Mouse (Mus musculus) kidney, postnatal 0 days (tissue): ENCODE measurements around the gene Slamf7. TPM values are rescaled to one million over a fixed set of nuclear protein-coding genes. Genes with fewer than 3 reads are reported as not detected.

ENCODE experiments used
- ATAC-seq: fragments of 200-750 bp; cut with Nextera tagmentation; replicated peaks from 2 replicates; pipeline ENCODE4 v1.8.0; 2017; ENCODE audit warnings: low read depth, moderate number of reproducible peaks, moderate TSS enrichment, moderate library complexity; ENCODE audit not compliant: low FRiP score
- DNase-seq: peaks from one replicate; pipeline ENCODE4 v3.0.0-alpha.2; 2016; ENCODE audit warnings: low spot score
- H3K27ac ChIP-seq: fragments of 300-500 bp; sonication (generic); 2 replicates; pipeline ENCODE4 v1.5.1; 2014; ENCODE audit warnings: mild to moderate bottlenecking
- H3K27me3 ChIP-seq: fragments of 300-500 bp; sonication (generic); 2 replicates; pipeline ENCODE4 v1.6.1; 2014; ENCODE audit warnings: low read length, mixed read lengths; ENCODE audit not compliant: insufficient read depth
- H3K36me3 ChIP-seq: fragments of 300-500 bp; sonication (generic); 2 replicates; pipeline ENCODE4 v1.6.1; 2014; ENCODE audit warnings: low read length, mixed read lengths; ENCODE audit not compliant: insufficient read depth
- H3K4me1 ChIP-seq: fragments of 300-500 bp; sonication (generic); replicated peaks from 2 replicates; pipeline ENCODE4 v1.6.1; 2014; ENCODE audit warnings: antibody characterized with exemption, low read length, mixed read lengths; ENCODE audit not compliant: insufficient read depth
- H3K4me2 ChIP-seq: fragments of 300-500 bp; sonication (generic); 2 replicates; pipeline ENCODE4 v1.6.1; 2014; ENCODE audit warnings: mild to moderate bottlenecking, low read length, moderate library complexity, mixed read lengths
- H3K4me3 ChIP-seq: fragments of 300-500 bp; sonication (generic); replicated peaks from 2 replicates; pipeline ENCODE4 v1.5.1; 2014; ENCODE audit warnings: low read depth, low read length
- H3K9ac ChIP-seq: fragments of 300-500 bp; sonication (generic); 2 replicates; pipeline ENCODE4 v1.6.1; 2014; ENCODE audit warnings: low read depth, low read length
- H3K9me3 ChIP-seq: fragments of 300-500 bp; sonication (generic); replicated peaks from 2 replicates; pipeline ENCODE4 v1.6.1; 2016; ENCODE audit warnings: low read length, inconsistent platforms, mixed read lengths
- CTCF ChIP-seq: IDR thresholded peaks from 2 replicates; pipeline ENCODE4 v1.5.1; 2016; ENCODE audit warnings: antibody characterized with exemption, low read depth, mild to moderate bottlenecking, moderate library complexity
- WGBS: fragments of 180-500 bp; shearing (Covaris S2); extraction: QIAGEN DNeasy Blood & Tissue Kit; methylation state at CpG from one replicate; pipeline ENCODE4 v1.1.7; 2014; 5-methylcytosine and 5-hydroxymethylcytosine counted together
- polyA plus RNA-seq: library from polyadenylated mRNA; unstranded; fragments of >200 nt; fragmentation: Nextera tagmentation; extraction: Ambion mirVana; gene quantifications from 2 replicates; pipeline ENCODE4 v1.2.1, GENCODE M21; 2015

The Slamf7 gene
- polyA plus RNA-seq = not detected in 2 replicates

DNA sequence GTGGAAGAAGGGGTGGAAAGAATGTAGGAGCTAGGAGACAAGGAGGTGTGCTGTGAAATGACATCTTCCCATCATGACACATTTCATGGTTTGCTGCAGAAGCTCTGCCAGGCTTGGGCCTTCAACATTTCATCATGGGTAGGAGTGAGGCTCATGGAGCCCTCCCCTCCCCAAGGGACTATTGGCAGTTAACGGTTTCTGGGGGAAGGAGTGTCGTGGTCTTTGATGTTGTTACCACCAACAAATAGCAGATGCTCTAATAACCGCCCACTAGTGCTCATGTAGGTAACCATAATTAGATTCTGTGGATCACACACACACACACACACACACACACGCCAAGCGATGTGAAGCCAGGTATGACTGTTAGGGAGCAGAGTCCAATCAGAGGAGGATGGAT is at the start of gene Slamf7:
Gene Slamf7, minus strand, starts transcription at position 302 of the 400 bp plus-strand sequence.
- no peak for TF ChIP-seq CTCF
- WGBS = 81% methylated on average over 5 of the region's 5 CpGs
- no peaks in the 10 kb centered on the region for H3K36me3 ChIP-seq
- H3K4me3 ChIP-seq = no peak within 1 kb of the TSS
- H3K27me3 ChIP-seq = no peaks in the 10 kb centered on the region
- no peak for ATAC-seq
- no peaks in the 10 kb centered on the region for H3K9me3 ChIP-seq
- H3K9ac ChIP-seq = no peak within 1 kb of the TSS
- H3K4me2 ChIP-seq = no peak within 1 kb of the TSS
- H3K4me1 ChIP-seq = no peaks in the 10 kb centered on the region
- H3K27ac ChIP-seq = no peak within 1 kb of the TSS
- no peak for DNase-seq

DNA sequence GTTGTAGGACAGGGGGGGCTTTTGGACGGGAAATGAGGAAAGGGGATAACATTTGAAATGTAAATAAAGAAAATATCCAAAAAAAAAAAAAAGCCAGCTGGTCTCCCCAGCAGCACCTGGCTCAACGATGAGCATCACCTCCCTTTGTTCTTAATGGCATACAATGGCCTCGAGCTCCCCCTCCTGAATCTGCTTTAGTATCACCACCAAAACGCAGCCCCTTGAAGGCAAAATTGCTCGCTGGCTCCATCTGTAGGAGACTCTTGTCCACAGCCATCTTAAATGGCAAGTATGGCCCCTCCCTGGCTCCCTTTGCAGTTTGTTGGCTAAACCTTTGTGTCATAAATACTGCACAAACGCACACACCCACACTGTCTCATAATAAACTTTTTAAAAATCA is 46.1 kb upstream of the Slamf7 start:
- Histone ChIP-seq H3K4me2 (no peak overlapping the region), H3K9ac (no peak overlapping the region), H3K36me3 (no peaks in the 10 kb centered on the region), H3K27ac (no peak overlapping the region), H3K9me3 (no peaks in the 10 kb centered on the region), H3K4me3 (no peak overlapping the region), H3K4me1 (no peaks in the 10 kb centered on the region), H3K27me3 (no peaks in the 10 kb centered on the region)
- peak; percentile 69 for DNase-seq
- ATAC-seq = no peak
- TF ChIP-seq CTCF = peak; percentile 62
- WGBS = 21% methylated on average over 6 of the region's 6 CpGs

DNA sequence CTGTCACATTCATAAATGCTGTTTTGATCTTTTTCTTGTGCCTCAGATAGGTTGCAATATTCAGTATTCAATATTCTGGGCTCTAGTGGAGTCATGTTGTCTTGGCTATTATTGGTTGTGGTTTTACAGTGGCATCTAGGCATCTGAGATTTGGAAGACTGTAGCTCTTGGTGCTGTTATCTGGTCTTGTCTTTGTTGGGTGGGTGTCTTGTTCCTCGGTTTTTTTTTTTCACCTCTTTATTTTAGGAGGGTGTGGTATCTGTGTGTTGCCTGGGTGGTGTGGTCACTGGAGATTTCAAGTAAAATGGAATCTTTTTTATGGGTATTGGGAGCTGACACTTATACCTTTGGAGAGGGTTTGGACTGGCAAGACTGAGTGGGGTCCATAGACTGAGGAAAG is 41.1 kb upstream of the Slamf7 start:
- Histone ChIP-seq H3K27ac (no peak overlapping the region), H3K4me1 (no peaks in the 10 kb centered on the region), H3K4me2 (no peak overlapping the region), H3K9ac (no peak overlapping the region), H3K4me3 (no peak overlapping the region), H3K27me3 (no peaks in the 10 kb centered on the region), H3K36me3 (no peaks in the 10 kb centered on the region), H3K9me3 (no peaks in the 10 kb centered on the region)
- no peak for TF ChIP-seq CTCF
- DNase-seq (no peak), ATAC-seq (no peak)
- WGBS = 90% methylated on average over 1 of the region's 1 CpGs

DNA sequence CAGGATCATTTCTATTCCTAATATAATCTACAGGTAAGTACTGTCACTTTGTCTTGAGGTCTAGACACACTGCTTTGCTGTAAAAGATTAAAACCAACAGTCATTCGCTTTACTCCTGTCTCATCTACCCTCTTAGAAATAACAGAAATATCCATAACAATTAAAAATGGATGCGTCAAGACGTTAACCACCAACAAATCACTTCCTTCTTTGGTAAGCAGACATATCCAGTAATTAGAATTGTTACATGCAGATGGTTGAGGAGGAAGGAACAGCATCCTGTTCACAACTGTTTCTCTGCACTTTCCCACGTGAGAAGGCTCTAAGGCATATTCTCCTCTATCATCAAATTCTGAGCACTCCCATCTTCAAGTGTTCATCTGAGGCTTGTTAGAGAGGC is 34.5 kb upstream of the Slamf7 start:
- no peak for DNase-seq
- TF ChIP-seq CTCF = no peak
- Histone ChIP-seq H3K4me2 (no peak overlapping the region), H3K4me1 (no peaks in the 10 kb centered on the region), H3K9ac (no peak overlapping the region), H3K27ac (no peak overlapping the region), H3K4me3 (no peak overlapping the region), H3K9me3 (no peaks in the 10 kb centered on the region), H3K36me3 (no peaks in the 10 kb centered on the region), H3K27me3 (no peaks in the 10 kb centered on the region)
- WGBS = 74% methylated on average over 4 of the region's 4 CpGs
- ATAC-seq = no peak

DNA sequence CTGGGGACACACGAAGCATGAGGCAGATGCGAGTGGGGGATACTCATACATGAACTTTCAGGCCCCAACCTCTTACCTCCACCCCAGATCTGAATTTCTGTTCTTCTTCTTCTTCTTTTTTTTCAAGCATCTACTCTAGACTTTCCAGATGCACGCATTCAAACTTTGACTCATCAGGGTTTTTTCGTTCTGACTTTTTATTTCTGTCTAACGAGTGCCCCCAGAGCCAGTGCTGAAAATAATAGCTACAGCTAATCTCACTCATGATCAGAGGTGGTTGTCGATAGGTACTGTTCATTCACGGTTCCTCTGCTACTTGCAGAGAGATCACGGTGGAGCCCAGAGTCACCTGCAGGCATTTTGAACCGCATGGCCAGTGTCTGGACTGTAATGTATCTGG is 32.1 kb upstream of the Slamf7 start:
- ATAC-seq = no peak
- DNase-seq = no peak
- TF ChIP-seq CTCF = no peak
- Histone ChIP-seq H3K4me3 (no peak overlapping the region), H3K27ac (no peak overlapping the region), H3K9ac (no peak overlapping the region), H3K36me3 (no peaks in the 10 kb centered on the region), H3K4me2 (no peak overlapping the region), H3K27me3 (no peaks in the 10 kb centered on the region), H3K9me3 (no peaks in the 10 kb centered on the region), H3K4me1 (no peaks in the 10 kb centered on the region)
- WGBS = 86% methylated on average over 9 of the region's 9 CpGs

DNA sequence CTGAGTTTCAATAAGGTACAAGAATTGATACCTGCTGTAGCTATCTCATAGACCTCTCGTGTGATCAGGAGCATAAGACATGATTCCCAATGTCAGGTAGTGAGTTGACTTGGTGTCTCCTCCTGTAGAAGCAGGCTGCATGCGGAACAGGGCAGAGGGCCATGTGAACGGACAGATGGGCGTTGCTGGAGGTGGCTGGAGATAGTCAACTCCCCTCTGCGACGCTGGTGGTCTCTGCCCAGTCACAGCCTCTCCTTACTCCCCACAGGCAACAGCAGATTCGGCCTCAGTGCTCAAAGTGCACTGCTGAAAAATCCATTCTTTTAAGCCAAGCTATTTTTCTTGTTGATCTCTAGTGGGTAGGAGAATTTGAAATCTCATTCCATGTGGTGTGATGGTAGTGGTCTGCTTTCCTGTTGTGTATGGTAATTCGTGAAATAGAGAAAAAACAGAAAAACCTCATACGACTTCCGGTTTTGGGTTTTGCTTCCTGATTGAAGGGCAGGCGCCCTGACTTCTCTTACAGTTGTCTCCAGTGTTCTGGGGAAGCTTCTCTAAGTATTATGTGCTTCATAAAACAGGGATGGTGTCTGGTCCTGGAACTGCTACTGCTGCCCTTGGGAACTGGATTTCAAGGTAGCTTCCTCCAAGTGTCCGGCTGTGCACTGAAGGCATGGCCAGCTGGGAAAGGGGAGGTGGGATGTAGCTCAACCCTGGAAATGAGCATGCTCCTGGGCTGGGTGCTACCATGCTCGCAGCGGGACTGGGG is 28.9 kb upstream of the Slamf7 start, which contains the start of gene Cd48:
Gene Cd48, plus strand, starts transcription at position 479 of the 769 bp plus-strand sequence.
- Histone ChIP-seq H3K9me3 (no peaks in the 10 kb centered on the region), H3K36me3 (no peaks in the 10 kb centered on the region), H3K4me1 (no peaks in the 10 kb centered on the region), H3K27me3 (no peaks in the 10 kb centered on the region), H3K4me2 (no peak within 1 kb of the TSS), H3K9ac (no peak within 1 kb of the TSS), H3K27ac (no peak within 1 kb of the TSS), H3K4me3 (no peak within 1 kb of the TSS)
- ATAC-seq (no peak), DNase-seq (no peak)
- no peak for TF ChIP-seq CTCF
- 85% methylated on average over 14 of the region's 14 CpGs for WGBS
